Mouse (Mus musculus): ENCODE results near the gene Eif5a.

GRCm38 (mm10) chr11:69894671-69895070, 27.1 kb downstream of the Eif5a start:
- TF ChIP-seq POLR2A (IDR thresholded peaks at IDR 0.05; ENCODE audit: low read depth, low read length) = no peak
- no peak for TF ChIP-seq CTCF (conservative IDR thresholded peaks at IDR 0.05; ENCODE audit: insufficient read depth, insufficient read length, low read depth, low read length)

Data from kidney, adult 2 months (tissue).